Mouse (Mus musculus): ENCODE results near the gene Ildr1. TPM values are rescaled to one million over a fixed set of nuclear protein-coding genes. Genes with fewer than 3 reads are reported as not detected.

The Ildr1 gene
- polyA plus RNA-seq, 1 experiment from 2014 or later: 0.13 TPM

- no peaks in the 10 kb centered on the region for H3K4me1 ChIP-seq (replicated peaks)
- 59% methylated on average over 1 of the region's 1 CpGs for WGBS (ENCODE audit: insufficient replicate concordance)
- no peak overlapping the region for H3K27ac ChIP-seq
- DNase-seq (no peak), ATAC-seq (ENCODE audit: low read depth) (no peak)
- no peak overlapping the region for H3K4me2 ChIP-seq
- no peak overlapping the region for H3K4me3 ChIP-seq (replicated peaks)
- H3K36me3 ChIP-seq: no peaks in the 10 kb centered on the region
- no peak overlapping the region for H3K9ac ChIP-seq
- no peaks in the 10 kb centered on the region for H3K9me3 ChIP-seq (replicated peaks)
- H3K27me3 ChIP-seq: no peaks in the 10 kb centered on the region
Measured at GRCm38 (mm10) chr16:36733827-36734226, 40.0 kb downstream of the Ildr1 start.

- ATAC-seq (ENCODE audit: low read depth): no peak
- Histone ChIP-seq H3K4me3 (replicated peaks) (no peak overlapping the region), H3K27ac (no peak overlapping the region), H3K4me2 (no peak overlapping the region), H3K27me3 (no peaks in the 10 kb centered on the region), H3K9me3 (replicated peaks) (no peaks in the 10 kb centered on the region), H3K36me3 (no peaks in the 10 kb centered on the region), H3K9ac (no peak overlapping the region), H3K4me1 (replicated peaks) (no peaks in the 10 kb centered on the region)
- 77% methylated on average over 3 of the region's 3 CpGs for WGBS (ENCODE audit: insufficient replicate concordance)
- DNase-seq: no peak
Measured at GRCm38 (mm10) chr16:36735421-36735820, 41.6 kb downstream of the Ildr1 start.

- WGBS (ENCODE audit: insufficient replicate concordance): 45% methylated on average over 4 of the region's 4 CpGs
- Histone ChIP-seq H3K9ac (no peak overlapping the region), H3K4me3 (replicated peaks) (no peak overlapping the region), H3K27me3 (no peaks in the 10 kb centered on the region), H3K4me1 (replicated peaks) (no peaks in the 10 kb centered on the region), H3K27ac (no peak overlapping the region), H3K4me2 (no peak overlapping the region), H3K36me3 (no peaks in the 10 kb centered on the region), H3K9me3 (replicated peaks) (no peaks in the 10 kb centered on the region)
- no peak for DNase-seq
- no peak for ATAC-seq (ENCODE audit: low read depth)
Measured at GRCm38 (mm10) chr16:36739404-36739930, 45.7 kb downstream of the Ildr1 start.

- H3K27ac ChIP-seq: no peak overlapping the region
- no peaks in the 10 kb centered on the region for H3K9me3 ChIP-seq (replicated peaks)
- 68% methylated on average over 8 of the region's 8 CpGs for WGBS (ENCODE audit: insufficient replicate concordance)
- H3K36me3 ChIP-seq: no peaks in the 10 kb centered on the region
- DNase-seq (no peak), ATAC-seq (ENCODE audit: low read depth) (no peak)
- H3K9ac ChIP-seq: no peak overlapping the region
- H3K4me1 ChIP-seq (replicated peaks): no peaks in the 10 kb centered on the region
- no peak overlapping the region for H3K4me3 ChIP-seq (replicated peaks)
- no peak overlapping the region for H3K4me2 ChIP-seq
- H3K27me3 ChIP-seq: no peaks in the 10 kb centered on the region
Measured at GRCm38 (mm10) chr16:36743580-36743979, 49.8 kb downstream of the Ildr1 start.

- Histone ChIP-seq H3K4me2 (no peak overlapping the region), H3K9ac (no peak overlapping the region), H3K27me3 (no peaks in the 10 kb centered on the region), H3K4me3 (replicated peaks) (no peak overlapping the region), H3K9me3 (replicated peaks) (no peaks in the 10 kb centered on the region), H3K4me1 (replicated peaks) (no peaks in the 10 kb centered on the region), H3K27ac (no peak overlapping the region), H3K36me3 (no peaks in the 10 kb centered on the region)
- DNase-seq (no peak), ATAC-seq (ENCODE audit: low read depth) (no peak)
- WGBS (ENCODE audit: insufficient replicate concordance): 63% methylated on average over 4 of the region's 4 CpGs
Measured at GRCm38 (mm10) chr16:36747068-36747467, 53.3 kb downstream of the Ildr1 start.

GRCm38 (mm10) chr16:36747767-36748166 is 54.0 kb downstream of the Ildr1 start:
- Histone ChIP-seq H3K27ac (no peak overlapping the region), H3K4me1 (replicated peaks) (no peaks in the 10 kb centered on the region), H3K36me3 (no peaks in the 10 kb centered on the region), H3K4me3 (replicated peaks) (no peak overlapping the region), H3K9me3 (replicated peaks) (no peaks in the 10 kb centered on the region), H3K9ac (no peak overlapping the region), H3K4me2 (no peak overlapping the region), H3K27me3 (no peaks in the 10 kb centered on the region)
- no peak for ATAC-seq (ENCODE audit: low read depth)
- WGBS (ENCODE audit: insufficient replicate concordance): 31% methylated on average over 2 of the region's 2 CpGs
- DNase-seq: no peak

- WGBS (ENCODE audit: insufficient replicate concordance): 53% methylated on average over 3 of the region's 3 CpGs
- ATAC-seq (ENCODE audit: low read depth) (no peak), DNase-seq (no peak)
- no peak overlapping the region for H3K27ac ChIP-seq
- no peak overlapping the region for H3K4me3 ChIP-seq (replicated peaks)
- no peaks in the 10 kb centered on the region for H3K27me3 ChIP-seq
- no peaks in the 10 kb centered on the region for H3K9me3 ChIP-seq (replicated peaks)
- H3K4me1 ChIP-seq (replicated peaks): no peaks in the 10 kb centered on the region
- H3K4me2 ChIP-seq: no peak overlapping the region
- 0 out of 2 replicates have a peak, but pooled peaks cover 2% of the 10 kb centered on the region for H3K36me3 ChIP-seq
- H3K9ac ChIP-seq: no peak overlapping the region
Measured at GRCm38 (mm10) chr16:36751979-36752378, 58.2 kb downstream of the Ildr1 start.

GRCm38 (mm10) chr16:36770191-36770771 is 76.5 kb downstream of the Ildr1 start:
- H3K4me1 ChIP-seq (replicated peaks): no peaks in the 10 kb centered on the region
- H3K4me2 ChIP-seq: no peak overlapping the region
- no peaks in the 10 kb centered on the region for H3K27me3 ChIP-seq
- H3K36me3 ChIP-seq: no peaks in the 10 kb centered on the region
- H3K9me3 ChIP-seq (replicated peaks): no peaks in the 10 kb centered on the region
- H3K9ac ChIP-seq: no peak overlapping the region
- WGBS (ENCODE audit: insufficient replicate concordance): 60% methylated on average over 9 of the region's 13 CpGs
- ATAC-seq (ENCODE audit: low read depth): peak; percentile 65
- peak; percentile 48 for DNase-seq
- H3K4me3 ChIP-seq (replicated peaks): no peak overlapping the region
- H3K27ac ChIP-seq: no peak overlapping the region

GRCm38 (mm10) chr16:36770830-36771229 is 77.1 kb downstream of the Ildr1 start:
- no peaks in the 10 kb centered on the region for H3K4me1 ChIP-seq (replicated peaks)
- DNase-seq: no peak
- H3K4me3 ChIP-seq (replicated peaks): no peak overlapping the region
- no peak overlapping the region for H3K9ac ChIP-seq
- no peak overlapping the region for H3K4me2 ChIP-seq
- no peaks in the 10 kb centered on the region for H3K36me3 ChIP-seq
- no peaks in the 10 kb centered on the region for H3K27me3 ChIP-seq
- no peaks in the 10 kb centered on the region for H3K9me3 ChIP-seq (replicated peaks)
- H3K27ac ChIP-seq: no peak overlapping the region
- ATAC-seq (ENCODE audit: low read depth): no peak
- 72% methylated on average over 4 of the region's 4 CpGs for WGBS (ENCODE audit: insufficient replicate concordance)

GRCm38 (mm10) chr16:36771244-36771643 is 77.5 kb downstream of the Ildr1 start:
- H3K4me1 ChIP-seq (replicated peaks): no peaks in the 10 kb centered on the region
- 58% methylated on average over 2 of the region's 2 CpGs for WGBS (ENCODE audit: insufficient replicate concordance)
- no peak overlapping the region for H3K9ac ChIP-seq
- H3K9me3 ChIP-seq (replicated peaks): no peaks in the 10 kb centered on the region
- DNase-seq (no peak), ATAC-seq (ENCODE audit: low read depth) (no peak)
- no peaks in the 10 kb centered on the region for H3K27me3 ChIP-seq
- H3K27ac ChIP-seq: no peak overlapping the region
- no peaks in the 10 kb centered on the region for H3K36me3 ChIP-seq
- H3K4me3 ChIP-seq (replicated peaks): no peak overlapping the region
- H3K4me2 ChIP-seq: no peak overlapping the region

GRCm38 (mm10) chr16:36771703-36772102 is 77.9 kb downstream of the Ildr1 start:
- H3K27me3 ChIP-seq: no peaks in the 10 kb centered on the region
- ATAC-seq (ENCODE audit: low read depth) (no peak), DNase-seq (no peak)
- no peak overlapping the region for H3K9ac ChIP-seq
- no peak overlapping the region for H3K4me2 ChIP-seq
- no peaks in the 10 kb centered on the region for H3K36me3 ChIP-seq
- H3K27ac ChIP-seq: no peak overlapping the region
- H3K4me3 ChIP-seq (replicated peaks): no peak overlapping the region
- 69% methylated on average over 3 of the region's 3 CpGs for WGBS (ENCODE audit: insufficient replicate concordance)
- no peaks in the 10 kb centered on the region for H3K4me1 ChIP-seq (replicated peaks)
- no peaks in the 10 kb centered on the region for H3K9me3 ChIP-seq (replicated peaks)

GRCm38 (mm10) chr16:36772996-36773395 is 79.2 kb downstream of the Ildr1 start:
- Histone ChIP-seq H3K4me2 (no peak overlapping the region), H3K27me3 (no peaks in the 10 kb centered on the region), H3K27ac (no peak overlapping the region), H3K4me3 (replicated peaks) (no peak overlapping the region), H3K4me1 (replicated peaks) (no peaks in the 10 kb centered on the region), H3K36me3 (no peaks in the 10 kb centered on the region), H3K9me3 (replicated peaks) (no peaks in the 10 kb centered on the region), H3K9ac (no peak overlapping the region)
- WGBS (ENCODE audit: insufficient replicate concordance): 70% methylated on average over 5 of the region's 5 CpGs
- ATAC-seq (ENCODE audit: low read depth) (no peak), DNase-seq (no peak)

All from liver, embryonic 13.5 days (tissue).